8 mouse cellular contexts compared by ENCODE assay signal in genomic region chr6:115037103-115038094, GRCm38 (mm10). TPM values are rescaled to one million over a fixed set of nuclear protein-coding genes. Genes with fewer than 3 reads are reported as not detected.
A peak's percentile ranks its signal among the peaks of the same experiment; 100 is the strongest.
DNase-seq lines count a peak whose midpoint lies in the region; ATAC-seq and TF ChIP-seq lines count a peak whose summit lies in the region.

Tamm41 (minus strand) TSS chr6:115037876.

- peak within 1 kb of the TSS; percentile 81 for H3K9ac ChIP-seq in forebrain, embryonic 13.5 days
- peak within 1 kb of the TSS; percentile 66 for H3K9ac ChIP-seq in heart, postnatal 0 days (replicated peaks; ENCODE audit: low read depth, low read length)
- H3K9ac ChIP-seq in liver, embryonic 16.5 days (ENCODE audit: low read depth, low read length), result peak within 1 kb of the TSS; percentile 82
- peak within 1 kb of the TSS; percentile 84 for H3K9ac ChIP-seq in neural tube, embryonic 12.5 days
- peak within 1 kb of the TSS; percentile 61 for H3K9ac ChIP-seq in stomach, postnatal 0 days (ENCODE audit: low read length)

- H3K27ac ChIP-seq in forebrain, embryonic 13.5 days, result no peak within 1 kb of the TSS
- no peak within 1 kb of the TSS for H3K27ac ChIP-seq in heart, postnatal 0 days (ENCODE audit: low read depth)
- 0 out of 2 replicates have a peak within 1 kb of the TSS, but pooled peaks have one; percentile 7 for H3K27ac ChIP-seq in liver, embryonic 16.5 days (ENCODE audit: low read length)
- H3K27ac ChIP-seq in neural tube, embryonic 12.5 days, result no peak within 1 kb of the TSS
- 0 out of 2 replicates have a peak within 1 kb of the TSS, but pooled peaks have one; percentile 3 for H3K27ac ChIP-seq in stomach, postnatal 0 days (replicated peaks)

- WGBS in forebrain, embryonic 13.5 days, result 1% methylated on average over 56 of the region's 57 CpGs
- 1% methylated on average over 57 of the region's 57 CpGs for WGBS in heart, postnatal 0 days
- WGBS in liver, embryonic 16.5 days (ENCODE audit: insufficient replicate concordance), result under 1% methylated on average over 57 of the region's 57 CpGs
- WGBS in neural tube, embryonic 12.5 days, result 1% methylated on average over 57 of the region's 57 CpGs
- WGBS in stomach, postnatal 0 days, result under 1% methylated on average over 57 of the region's 57 CpGs

- DNase-seq in ES-CJ7 (ENCODE audit: low read depth, low spot score), result peak; percentile 91
- DNase-seq in heart, postnatal 0 days (ENCODE audit: low spot score), result peak; percentile 72
- DNase-seq in kidney, postnatal 36 days, result peak; percentile 85 to 95
- DNase-seq in stomach, postnatal 0 days (ENCODE audit: low spot score), result peak; percentile 91

- peaks cover 25% of the 10 kb centered on the region for H3K36me3 ChIP-seq in forebrain, embryonic 13.5 days (ENCODE audit: poor library complexity, severe bottlenecking)
- H3K36me3 ChIP-seq in heart, postnatal 0 days (replicated peaks; ENCODE audit: control insufficient read depth, insufficient read depth, low read length), result peaks cover 21% of the 10 kb centered on the region
- H3K36me3 ChIP-seq in liver, embryonic 16.5 days (ENCODE audit: control insufficient read depth, insufficient read depth), result no peaks in the 10 kb centered on the region; the same call in 1 of the 2 replicates
- peaks cover 22% of the 10 kb centered on the region for H3K36me3 ChIP-seq in neural tube, embryonic 12.5 days
- H3K36me3 ChIP-seq in stomach, postnatal 0 days (ENCODE audit: control insufficient read depth, insufficient read depth, low read length), result no peaks in the 10 kb centered on the region; the same call in 1 of the 2 replicates

- H3K4me3 ChIP-seq in forebrain, embryonic 13.5 days, result peak within 1 kb of the TSS; percentile 74
- peak within 1 kb of the TSS; percentile 92 for H3K4me3 ChIP-seq in heart, postnatal 0 days (ENCODE audit: low read depth, low read length)
- H3K4me3 ChIP-seq in liver, embryonic 16.5 days (ENCODE audit: low read depth, low read length), result peak within 1 kb of the TSS; percentile 89
- H3K4me3 ChIP-seq in neural tube, embryonic 12.5 days, result peak within 1 kb of the TSS; percentile 94
- H3K4me3 ChIP-seq in stomach, postnatal 0 days (ENCODE audit: low read depth, low read length), result peak within 1 kb of the TSS; percentile 68

- H3K4me2 ChIP-seq in forebrain, embryonic 13.5 days, result peak within 1 kb of the TSS; percentile 85
- H3K4me2 ChIP-seq in heart, postnatal 0 days (ENCODE audit: low read depth, low read length), result peak within 1 kb of the TSS; percentile 91
- peak within 1 kb of the TSS; percentile 81 for H3K4me2 ChIP-seq in liver, embryonic 16.5 days (ENCODE audit: low read depth, low read length)
- peak within 1 kb of the TSS; percentile 83 for H3K4me2 ChIP-seq in neural tube, embryonic 12.5 days (replicated peaks)
- H3K4me2 ChIP-seq in stomach, postnatal 0 days (replicated peaks; ENCODE audit: low read depth), result peak within 1 kb of the TSS; percentile 90

- no peaks in the 10 kb centered on the region; the same call in 1 of the 2 replicates for H3K27me3 ChIP-seq in forebrain, embryonic 13.5 days
- H3K27me3 ChIP-seq in heart, postnatal 0 days (ENCODE audit: control insufficient read depth, insufficient read depth, low read length), result no peaks in the 10 kb centered on the region
- no peaks in the 10 kb centered on the region for H3K27me3 ChIP-seq in liver, embryonic 16.5 days (ENCODE audit: control insufficient read depth, insufficient read depth, low read depth, low read length)
- H3K27me3 ChIP-seq in neural tube, embryonic 12.5 days (replicated peaks), result no peaks in the 10 kb centered on the region
- H3K27me3 ChIP-seq in stomach, postnatal 0 days (ENCODE audit: control insufficient read depth, insufficient read depth, low read length), result no peaks in the 10 kb centered on the region

- H3K4me1 ChIP-seq in forebrain, embryonic 13.5 days, result peaks cover 22% of the 10 kb centered on the region
- peaks cover 11% of the 10 kb centered on the region for H3K4me1 ChIP-seq in heart, postnatal 0 days (ENCODE audit: control insufficient read depth, insufficient read depth)
- peaks cover 7% of the 10 kb centered on the region for H3K4me1 ChIP-seq in liver, embryonic 16.5 days (ENCODE audit: control insufficient read depth, low read depth, low read length)
- peaks cover 13% of the 10 kb centered on the region for H3K4me1 ChIP-seq in neural tube, embryonic 12.5 days
- peaks cover 4% of the 10 kb centered on the region; the same call in 1 of the 2 replicates for H3K4me1 ChIP-seq in stomach, postnatal 0 days (replicated peaks; ENCODE audit: control insufficient read depth, insufficient read depth)

- H3K9me3 ChIP-seq in forebrain, embryonic 13.5 days (replicated peaks), result no peaks in the 10 kb centered on the region
- H3K9me3 ChIP-seq in heart, postnatal 0 days (replicated peaks; ENCODE audit: control insufficient read depth, low read length), result no peaks in the 10 kb centered on the region
- H3K9me3 ChIP-seq in liver, embryonic 16.5 days (replicated peaks; ENCODE audit: control insufficient read depth, low read length), result no peaks in the 10 kb centered on the region
- H3K9me3 ChIP-seq in neural tube, embryonic 12.5 days, result no peaks in the 10 kb centered on the region
- no peaks in the 10 kb centered on the region for H3K9me3 ChIP-seq in stomach, postnatal 0 days (ENCODE audit: control insufficient read depth, low read length)

- ATAC-seq in cerebellum, adult (ENCODE audit: insufficient number of reproducible peaks, low FRiP score, low TSS enrichment), result peak; percentile 90
- ATAC-seq in forebrain, embryonic 13.5 days, result peak; percentile 96
- peak; percentile 94 for ATAC-seq in heart, postnatal 0 days (ENCODE audit: insufficient read depth, low read depth)
- peak; percentile 90 for ATAC-seq in liver, embryonic 16.5 days (ENCODE audit: low read depth)
- ATAC-seq in neural tube, embryonic 12.5 days (ENCODE audit: low FRiP score, low read depth), result peak; percentile 95
- ATAC-seq in stomach, postnatal 0 days (ENCODE audit: low FRiP score, low TSS enrichment), result peak; percentile 91

- TF ChIP-seq CTCF in heart, postnatal 0 days (IDR thresholded peaks at IDR 0.05; ENCODE audit: low read depth), result peak; percentile 91
- peak; percentile 97 for TF ChIP-seq CTCF in stomach, postnatal 0 days (IDR thresholded peaks at IDR 0.05; ENCODE audit: low read depth)

- TF ChIP-seq EP300 in heart, postnatal 0 days (IDR thresholded peaks at IDR 0.05; ENCODE audit: low read depth), result no peak
- TF ChIP-seq EP300 in stomach, postnatal 0 days (optimal IDR thresholded peaks at IDR 0.05), result no peak

RNA-seq across cellular contexts. Expression of gene Tamm41, which starts in this region (rescaled TPM):
- 70.9 and 72.4 TPM in 2 replicates for polyA plus RNA-seq in forebrain, embryonic 13.5 days (2015; fragmentation: Nextera tagmentation; extraction: Ambion mirVana)
- 30.5 and 56.0 TPM in 2 replicates for total RNA-seq in heart, postnatal 0 days (2014; rRNA removed; ENCODE audit: low replicate concordance)
- polyA plus RNA-seq in heart, postnatal 0 days (2015; fragmentation: Nextera tagmentation; extraction: Ambion mirVana), result 22.8 and 23.9 TPM in 2 replicates
- polyA plus RNA-seq in liver, embryonic 16.5 days (2015; fragmentation: Nextera tagmentation; extraction: Ambion mirVana), result 17.5 and 19.7 TPM in 2 replicates
- polyA plus RNA-seq in neural tube, embryonic 12.5 days (2016; fragmentation: Nextera tagmentation; extraction: Ambion mirVana), result 57.9 and 58.8 TPM in 2 replicates
- polyA plus RNA-seq in stomach, postnatal 0 days (2015; fragmentation: Nextera tagmentation; extraction: Ambion mirVana), result 35.8 and 36.0 TPM in 2 replicates

Comparison
In these comparisons a context has a peak if more than half of its experiments do, and no peak if none do; other contexts are left out.
1. H3K27ac ChIP-seq: peak in liver, embryonic 16.5 days (single experiment) and stomach, postnatal 0 days (single experiment); none in forebrain, embryonic 13.5 days (single experiment), heart, postnatal 0 days (single experiment) and neural tube, embryonic 12.5 days (single experiment).
2. Peak in every context shown above with its lines, with median percentiles within 50 percentile points of each other: DNase-seq, ATAC-seq, H3K4me2 ChIP-seq, H3K4me3 ChIP-seq and H3K9ac ChIP-seq.